Mouse (Mus musculus): ENCODE measurements at regions not wholly inside any gene's neighbourhood (a gene's known extent, or its start where the extent isn't known, plus 50 kb on each side); places are given as distances from the start of the nearest gene placed in this dataset.

DNA sequence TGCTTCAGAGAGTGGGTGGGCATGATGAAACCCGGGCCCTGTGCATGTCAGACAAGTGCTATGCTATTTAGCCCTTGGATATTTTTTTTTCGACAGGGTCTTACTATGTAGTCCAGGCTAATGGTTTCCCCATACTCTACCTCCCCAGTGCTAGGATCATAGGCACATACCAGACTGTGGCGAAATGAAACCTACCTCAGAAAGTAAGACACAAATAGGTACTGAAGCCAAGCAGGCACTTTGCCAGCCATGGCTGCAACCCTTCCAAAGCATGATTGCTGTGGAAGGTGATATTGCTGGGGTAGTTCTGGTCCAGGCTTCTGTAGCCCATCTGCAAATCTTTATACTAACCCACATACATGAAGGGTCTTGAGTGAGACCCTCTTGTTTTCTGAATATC lies 259.1 kb upstream of the Zmiz1 start:
- no peak for DNase-seq (ENCODE audit: extremely low spot score in 1 of 2, low spot score in 1 of 2)

DNA sequence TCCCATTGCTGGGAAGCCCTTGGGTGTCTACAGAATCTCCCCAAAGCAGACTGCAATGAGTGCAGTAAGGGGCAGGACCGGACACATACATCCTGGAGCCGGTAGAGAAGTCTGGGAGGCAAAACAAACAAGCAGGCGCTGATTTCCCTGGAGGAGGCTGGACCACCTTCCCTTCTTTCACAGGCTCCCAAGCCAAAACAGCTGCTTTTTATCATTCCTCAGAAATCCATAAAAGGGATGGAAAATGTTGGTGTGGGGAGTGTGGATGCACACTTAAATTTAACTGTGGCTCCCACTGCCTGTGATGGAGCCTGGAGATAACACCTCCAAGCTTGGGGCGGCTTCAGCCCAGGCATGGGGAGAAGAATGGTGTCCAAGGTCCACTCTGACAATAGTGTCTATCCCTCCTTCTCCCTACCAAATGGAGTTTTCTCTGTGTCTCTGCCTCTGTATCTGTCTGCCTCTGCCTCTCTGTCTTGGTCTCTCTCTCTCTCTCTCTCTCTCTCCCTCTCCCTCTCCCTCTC lies 258.3 kb upstream of the Zmiz1 start:
- DNase-seq (ENCODE audit: extremely low spot score in 1 of 2, low spot score in 1 of 2) = no peak

DNA sequence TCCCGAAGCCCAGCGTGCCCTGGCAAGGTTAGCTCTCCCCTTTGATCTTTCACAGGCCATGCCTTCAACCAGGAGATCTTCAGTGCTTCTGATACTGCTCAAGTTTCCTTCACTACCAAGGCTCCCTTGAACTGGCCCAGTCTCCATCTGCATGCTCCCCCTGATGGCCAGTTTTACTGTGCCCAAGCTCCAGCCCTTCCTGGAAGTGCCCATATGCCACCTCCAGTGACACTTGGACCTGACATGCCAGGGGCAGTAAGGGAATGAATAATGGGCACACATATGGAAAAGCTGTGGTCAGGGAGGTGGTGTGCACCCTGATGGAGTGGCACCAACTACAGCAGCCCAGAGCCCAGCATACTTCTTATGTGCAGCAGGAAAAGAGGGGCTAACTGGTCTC lies 256.7 kb upstream of the Zmiz1 start:
- DNase-seq (ENCODE audit: extremely low spot score in 1 of 2, low spot score in 1 of 2) = no peak

DNA sequence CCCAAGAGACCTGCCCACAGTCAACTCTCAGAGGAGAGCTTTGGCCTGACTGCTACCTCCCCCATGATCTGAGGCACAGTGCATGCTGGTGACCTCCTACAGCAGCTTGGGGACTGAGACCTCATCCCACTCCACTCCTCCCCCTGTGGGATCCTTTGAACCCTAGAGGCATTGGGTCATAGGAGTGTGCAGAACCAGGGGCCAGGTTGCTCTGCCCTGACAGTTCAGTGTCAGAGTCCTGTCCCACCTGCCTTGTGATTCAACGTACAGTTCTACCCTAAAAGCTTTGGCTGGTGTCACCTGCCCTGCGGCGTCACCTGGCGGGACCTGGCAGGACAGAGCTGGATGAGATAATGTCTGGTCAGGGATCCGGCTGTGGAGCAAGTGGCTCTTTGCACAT lies 254.9 kb upstream of the Zmiz1 start:
- DNase-seq (ENCODE audit: extremely low spot score in 1 of 2, low spot score in 1 of 2) = no peak

DNA sequence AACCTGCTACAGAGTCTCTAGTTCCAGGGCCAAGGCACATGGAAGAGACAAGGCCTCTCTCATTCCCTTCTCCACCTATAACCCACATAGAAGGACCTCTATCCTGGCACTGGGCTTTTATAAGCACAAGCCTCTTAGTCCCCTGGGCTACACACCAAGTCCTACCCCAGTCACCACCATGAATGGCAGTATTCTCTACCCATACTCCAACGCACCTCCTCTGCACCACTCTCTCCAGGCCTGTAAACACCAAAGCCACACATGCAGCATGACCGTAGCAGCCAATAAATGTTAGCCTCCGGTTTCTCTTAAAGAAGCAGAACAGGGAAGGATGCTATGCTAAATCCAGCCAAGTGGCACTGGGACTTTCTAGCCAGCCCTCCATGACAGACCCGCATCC lies 252.1 kb upstream of the Zmiz1 start:
- DNase-seq (ENCODE audit: extremely low spot score in 1 of 2, low spot score in 1 of 2) = no peak

DNA sequence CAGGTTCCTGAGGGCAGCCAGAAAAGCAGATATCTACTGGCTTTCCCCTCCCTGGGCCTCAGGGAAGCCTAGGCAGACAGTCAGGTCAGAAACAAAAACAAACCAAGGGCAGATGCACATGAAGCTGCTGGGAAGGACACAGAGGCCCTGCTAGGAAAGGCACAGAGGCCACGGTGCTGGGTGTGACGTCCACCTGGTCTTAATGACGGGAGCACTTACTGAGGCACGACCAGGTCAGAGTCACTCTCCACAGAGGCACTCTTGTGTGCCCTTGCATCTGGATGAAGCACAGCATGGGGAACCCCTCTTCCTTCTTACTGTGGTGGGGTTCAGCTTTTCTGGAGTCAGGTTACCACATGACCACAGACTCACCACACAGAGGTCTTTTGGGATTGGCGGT lies 251.6 kb upstream of the Zmiz1 start:
- no peak for DNase-seq (ENCODE audit: extremely low spot score in 1 of 2, low spot score in 1 of 2)

DNA sequence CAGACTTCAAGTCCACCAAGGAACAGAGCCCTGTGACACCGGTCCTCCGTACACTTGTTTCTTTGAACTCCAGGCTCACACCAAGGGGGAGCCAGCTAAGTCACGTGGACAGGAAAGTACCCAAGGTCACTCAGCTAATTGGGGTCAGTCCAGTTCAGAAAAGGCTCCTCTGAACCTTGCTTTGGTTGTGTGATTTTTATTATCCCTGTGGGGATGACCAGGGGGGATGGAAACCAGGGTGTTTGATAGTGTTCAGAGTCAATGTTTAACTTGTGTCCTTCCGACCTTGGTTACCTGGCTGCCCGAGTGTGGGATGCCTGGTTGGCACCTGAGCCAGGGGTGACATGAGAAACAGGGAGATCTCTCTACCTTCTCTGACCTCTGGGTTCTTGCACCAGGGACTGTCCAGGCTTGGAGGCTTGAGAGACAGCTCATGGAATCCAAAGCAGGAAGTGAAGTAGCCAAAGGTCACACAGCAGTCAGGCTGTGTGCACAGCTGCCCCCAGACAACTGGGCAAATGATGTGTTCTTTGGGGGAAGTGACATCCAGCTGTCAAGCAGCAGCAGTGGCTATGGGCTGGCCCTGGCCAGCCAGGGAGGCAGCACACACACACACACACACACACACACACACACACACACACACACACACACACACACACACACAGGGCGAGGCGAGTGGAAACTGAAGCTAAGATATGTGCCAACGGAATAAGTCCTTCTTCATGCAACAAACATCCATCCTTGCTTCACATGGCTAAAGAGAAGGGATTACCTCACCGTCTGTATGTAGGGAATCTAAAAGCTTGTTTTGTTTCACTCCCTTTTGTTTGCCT lies 250.5 kb upstream of the Zmiz1 start:
- no peak for DNase-seq (ENCODE audit: extremely low spot score in 1 of 2, low spot score in 1 of 2)

DNA sequence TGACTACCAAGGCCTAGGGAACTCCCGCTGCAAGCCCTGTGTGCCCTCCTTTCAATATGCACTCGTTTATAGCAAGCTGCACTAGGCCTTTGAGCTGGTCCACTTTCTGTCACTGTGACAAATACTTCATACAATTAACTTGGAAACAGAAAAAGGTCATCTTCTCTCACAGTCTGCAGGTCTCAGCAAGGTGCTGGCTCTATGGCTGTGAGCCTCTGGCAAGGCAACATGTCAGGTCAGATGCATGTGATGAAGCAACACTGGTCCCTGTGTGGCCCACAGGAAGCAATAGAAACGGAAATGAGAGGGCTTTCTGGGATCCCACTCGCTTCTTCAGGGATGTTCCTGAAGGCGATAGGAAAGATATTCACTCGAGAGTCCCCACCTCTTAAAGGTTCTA lies 245.9 kb upstream of the Zmiz1 start:
- DNase-seq (ENCODE audit: extremely low spot score in 1 of 2, low spot score in 1 of 2) = no peak

DNA sequence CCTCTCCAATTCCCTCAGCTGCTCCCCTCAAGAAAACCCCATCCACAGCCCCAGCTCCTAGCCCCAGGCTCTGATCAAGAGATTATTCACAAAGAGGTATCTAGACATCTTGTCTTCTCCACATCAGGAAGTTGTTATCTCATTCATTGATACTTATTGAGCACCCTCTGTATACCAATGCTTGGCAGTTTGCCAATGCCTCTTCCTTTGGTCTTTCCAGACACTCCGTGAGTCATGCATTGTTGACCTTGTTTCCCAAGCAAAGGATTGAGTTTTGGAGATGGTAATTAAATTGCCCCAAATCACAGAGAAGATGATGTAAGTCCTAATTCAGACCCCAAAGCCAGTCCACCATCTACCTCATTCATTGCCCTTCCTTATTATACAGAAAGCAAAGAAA lies 235.9 kb upstream of the Zmiz1 start:
- no peak for DNase-seq (ENCODE audit: extremely low spot score in 1 of 2, low spot score in 1 of 2)

DNA sequence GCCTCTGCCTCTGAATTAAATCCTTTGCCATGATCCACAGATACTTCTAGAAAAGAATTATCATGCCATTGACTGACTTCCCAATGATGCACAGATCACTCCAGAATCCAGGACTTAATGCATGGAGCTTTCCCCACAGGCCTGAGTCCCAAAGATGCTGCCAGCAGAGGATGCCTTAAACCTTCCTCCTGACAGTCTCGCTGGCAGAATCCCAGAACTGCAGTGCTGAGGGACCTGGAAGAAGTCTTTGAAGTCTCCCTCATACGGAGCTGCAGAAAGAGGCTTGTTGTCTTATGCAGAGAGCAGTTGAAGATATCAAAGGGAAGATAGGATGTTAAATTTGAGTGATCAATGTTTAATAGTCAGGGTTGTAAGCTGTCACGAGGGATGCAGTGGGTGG lies 233.8 kb upstream of the Zmiz1 start:
- DNase-seq (ENCODE audit: extremely low spot score in 1 of 2, low spot score in 1 of 2) = peak in 1 of 2 experiments; percentile 46

DNA sequence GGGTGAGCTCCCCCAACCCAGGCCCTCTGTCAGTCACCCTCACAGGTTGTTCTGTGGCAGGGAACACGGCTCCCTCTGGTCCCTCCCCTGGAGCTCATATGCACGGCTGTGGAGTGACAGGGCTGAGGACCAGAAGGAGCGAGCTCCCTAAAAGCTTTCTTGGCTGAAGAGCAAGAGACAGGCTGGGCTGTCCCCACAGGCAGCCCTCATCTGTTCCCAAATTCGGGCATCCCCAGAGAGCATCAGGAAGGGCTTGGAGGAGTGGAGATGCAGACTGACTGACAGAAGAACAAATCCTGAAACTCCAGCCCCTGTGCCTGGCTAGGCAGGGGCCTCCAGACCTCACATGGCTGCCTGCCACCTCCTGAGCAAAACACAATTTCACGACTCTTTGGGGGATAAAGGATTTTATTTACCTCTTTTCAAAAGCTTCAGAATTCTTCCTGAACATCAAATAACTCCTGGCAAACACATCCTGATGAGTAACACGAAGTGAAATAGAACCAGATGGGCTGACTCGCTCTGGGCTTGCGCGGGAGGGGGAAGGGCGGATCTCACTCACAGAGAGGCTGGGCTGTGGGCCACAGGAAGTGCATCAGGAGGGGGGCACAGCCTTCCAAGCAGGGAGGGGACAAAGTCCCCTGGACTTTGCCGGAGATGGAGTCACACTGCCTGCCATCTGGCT lies 232.7 kb upstream of the Zmiz1 start:
- peak; percentile 83 to 93 for DNase-seq (ENCODE audit: extremely low spot score in 1 of 2, low spot score in 1 of 2)

DNA sequence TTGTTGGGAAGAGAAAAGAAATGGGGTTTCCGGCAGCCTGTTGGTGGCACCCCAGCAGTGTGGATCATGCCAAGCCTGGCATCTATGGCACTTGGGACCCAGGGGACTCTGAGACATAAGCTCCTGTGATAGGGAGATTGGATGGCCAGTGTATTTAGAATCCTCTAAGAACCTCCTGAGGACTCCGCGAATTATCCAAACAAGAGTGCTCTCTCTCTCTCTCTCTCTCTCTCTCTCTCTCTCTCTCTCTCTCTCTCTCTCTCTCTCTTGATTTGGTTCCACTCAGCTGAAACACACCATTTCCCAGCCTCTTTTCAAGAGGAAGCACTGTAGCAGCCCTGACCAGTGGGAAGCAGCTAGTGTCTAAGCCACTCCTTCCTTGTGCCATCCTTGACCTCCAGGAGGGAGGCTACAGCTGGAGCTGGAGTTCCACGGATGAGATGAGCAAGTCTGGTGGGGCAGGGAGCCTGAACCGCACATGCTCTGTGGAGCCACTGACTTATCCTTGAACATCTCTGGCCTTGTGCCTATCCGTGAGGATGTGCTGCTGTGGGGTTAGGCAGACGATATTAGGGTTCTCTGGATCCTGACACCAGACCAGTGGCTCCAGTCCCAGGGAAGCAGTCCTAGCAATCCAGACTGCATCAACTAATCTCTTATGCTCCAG lies 232.0 kb upstream of the Zmiz1 start:
- DNase-seq (ENCODE audit: extremely low spot score in 1 of 2, low spot score in 1 of 2) = peak in 1 of 2 experiments; percentile 7

DNA sequence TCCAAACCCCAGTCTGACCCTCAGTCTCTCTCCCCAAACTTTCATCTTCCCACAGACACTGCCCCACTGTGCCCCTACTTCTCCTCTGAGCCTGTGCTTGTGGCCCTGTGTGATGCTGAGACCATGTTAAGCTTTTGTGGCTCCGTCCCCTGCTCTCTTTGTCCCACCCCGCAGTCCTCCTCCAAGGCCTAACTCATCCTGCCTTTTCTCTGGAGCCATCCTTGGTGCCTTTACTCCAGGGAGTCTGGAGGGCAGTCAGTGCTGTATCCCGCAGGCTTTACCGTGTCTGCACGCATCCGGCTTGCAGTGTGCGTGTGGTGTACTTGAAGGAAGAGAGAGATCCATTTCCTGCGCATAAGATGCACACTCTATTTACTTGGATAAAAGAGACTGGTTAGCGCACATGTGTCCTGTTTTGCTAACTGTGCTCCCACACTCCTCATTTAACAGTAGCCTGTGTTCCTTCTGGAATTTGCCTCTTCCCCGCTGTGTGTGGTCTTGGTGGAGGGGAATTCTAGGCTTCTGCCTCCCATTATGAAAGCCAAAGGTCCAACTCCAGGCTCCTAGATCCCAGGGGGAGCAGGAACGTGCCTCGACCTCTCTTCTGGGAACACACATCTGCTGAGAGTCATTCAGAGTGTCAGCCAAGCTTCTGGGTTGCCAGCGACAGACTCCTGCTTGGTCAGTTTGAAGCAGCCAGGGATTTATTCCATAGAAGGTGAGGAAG lies 230.5 kb upstream of the Zmiz1 start:
- no peak for DNase-seq (ENCODE audit: extremely low spot score in 1 of 2, low spot score in 1 of 2)

DNA sequence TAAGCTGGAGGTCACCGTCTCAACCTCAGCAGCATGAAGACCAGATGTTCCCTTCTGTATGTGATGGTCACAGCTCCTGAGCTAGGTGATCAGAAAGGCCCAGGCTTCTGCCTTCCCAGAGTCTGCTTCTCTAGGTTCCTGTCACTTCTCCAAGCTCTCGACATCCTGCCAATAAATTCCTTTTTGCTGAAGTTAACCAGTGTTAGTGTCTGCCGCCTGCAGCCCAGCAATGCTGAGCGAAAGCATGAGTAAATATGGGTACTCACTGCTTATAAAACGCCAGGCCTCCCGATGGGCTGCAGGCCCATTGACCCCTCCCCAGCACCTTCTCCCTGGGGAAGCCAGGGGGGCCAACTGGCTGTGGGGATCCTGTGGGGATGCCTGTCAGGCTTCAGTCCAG lies 229.4 kb upstream of the Zmiz1 start:
- peak in 1 of 2 experiments; percentile 32 for DNase-seq (ENCODE audit: extremely low spot score in 1 of 2, low spot score in 1 of 2)

DNA sequence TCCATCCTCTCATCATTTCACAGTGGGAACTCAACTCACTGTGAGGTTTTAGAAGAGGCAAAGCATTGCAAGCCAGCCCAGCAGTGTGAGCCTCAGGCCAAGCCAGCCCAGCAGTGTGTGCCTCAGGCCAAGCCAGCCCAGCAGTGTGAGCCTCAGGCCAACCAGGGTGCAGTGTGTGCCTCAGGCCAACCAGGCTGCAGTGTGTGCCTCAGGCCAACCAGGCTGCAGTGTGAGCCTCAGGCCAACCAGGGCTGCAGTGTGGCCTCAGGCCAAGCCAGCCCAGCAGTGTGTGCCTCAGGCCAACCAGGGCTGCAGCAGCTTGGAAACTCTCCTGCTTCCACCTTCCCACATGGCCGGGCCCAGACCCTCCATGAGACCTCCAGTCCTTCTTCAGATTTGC lies 227.1 kb upstream of the Zmiz1 start:
- DNase-seq (ENCODE audit: extremely low spot score in 1 of 2, low spot score in 1 of 2) = no peak

DNA sequence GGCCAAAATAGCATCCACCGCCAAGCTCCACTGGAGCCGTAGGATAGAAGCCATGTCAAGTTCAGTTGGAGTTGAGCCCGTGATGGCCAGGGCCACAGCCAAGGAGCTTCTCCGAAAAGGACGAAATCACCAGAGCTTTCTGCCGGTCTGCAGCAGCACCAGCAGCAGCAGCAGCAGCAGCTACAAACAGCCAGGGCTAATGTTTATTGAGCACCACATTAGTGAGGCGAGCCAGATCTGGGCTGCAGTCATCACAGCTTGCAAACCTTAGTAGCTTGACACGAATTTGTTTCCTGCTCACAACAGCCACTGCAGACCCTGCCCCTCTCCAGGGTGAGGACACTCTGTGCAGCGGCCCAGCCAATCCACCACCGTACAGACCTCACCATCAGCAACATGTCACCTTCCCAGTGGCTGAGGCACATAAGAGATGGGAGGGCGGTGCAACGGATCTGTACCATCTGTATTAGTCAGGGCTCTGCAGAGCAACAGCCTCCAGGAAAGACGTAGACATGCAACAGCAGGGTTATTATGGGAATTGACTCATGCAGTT lies 222.5 kb upstream of the Zmiz1 start:
- peak; percentile 42 to 70 for DNase-seq (ENCODE audit: extremely low spot score in 1 of 2, low spot score in 1 of 2)

DNA sequence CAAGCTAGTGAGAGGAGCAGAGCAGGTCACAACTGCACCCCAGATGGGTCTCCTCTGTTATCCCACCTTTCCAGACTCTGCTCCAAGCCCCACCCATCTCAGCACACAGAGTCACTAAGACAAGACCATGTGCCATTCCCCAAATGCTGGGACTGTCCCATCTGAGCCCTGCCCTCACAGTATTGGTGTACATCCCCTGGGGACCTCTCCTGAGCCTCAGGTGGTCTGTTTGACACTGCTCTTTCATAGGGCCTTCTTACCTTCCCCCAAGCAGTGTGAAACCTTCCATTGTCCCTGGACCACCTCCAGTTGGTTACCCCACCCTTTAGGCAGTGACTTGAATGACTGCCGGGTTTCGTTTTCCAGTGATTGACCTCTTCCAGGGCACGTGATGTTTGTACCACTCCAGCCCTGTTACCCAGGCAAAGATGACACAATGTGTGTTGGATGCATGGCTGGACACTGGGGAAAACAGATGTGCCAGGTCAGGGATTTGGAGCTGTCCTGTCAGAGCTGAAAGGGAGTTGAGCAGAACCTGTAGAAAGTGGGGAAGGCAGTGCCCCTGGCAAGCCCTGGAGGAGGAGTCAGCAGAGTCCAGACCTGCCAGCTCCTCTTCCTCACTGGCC lies 219.5 kb upstream of the Zmiz1 start:
- no peak for DNase-seq (ENCODE audit: extremely low spot score in 1 of 2, low spot score in 1 of 2)

DNA sequence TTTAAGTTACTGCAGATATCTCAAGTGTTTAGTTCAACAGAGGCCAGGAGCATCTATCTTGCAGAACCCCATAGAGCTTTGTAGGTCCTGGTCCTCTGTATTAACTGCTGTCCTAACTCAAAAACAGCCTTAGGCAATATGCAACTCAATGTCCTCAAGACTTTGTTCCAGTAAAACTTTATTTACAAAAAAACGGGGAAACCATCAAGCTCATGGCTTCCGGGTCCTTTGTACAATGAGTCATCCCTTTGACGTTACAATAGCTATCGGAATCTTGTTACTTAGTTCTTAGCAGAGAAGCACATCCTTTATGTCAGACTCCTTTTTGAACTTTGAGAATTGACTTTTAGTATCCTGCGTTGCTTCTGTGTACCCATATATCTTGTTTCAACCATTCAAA lies 216.2 kb upstream of the Zmiz1 start:
- no peak for DNase-seq (ENCODE audit: extremely low spot score in 1 of 2, low spot score in 1 of 2)

DNA sequence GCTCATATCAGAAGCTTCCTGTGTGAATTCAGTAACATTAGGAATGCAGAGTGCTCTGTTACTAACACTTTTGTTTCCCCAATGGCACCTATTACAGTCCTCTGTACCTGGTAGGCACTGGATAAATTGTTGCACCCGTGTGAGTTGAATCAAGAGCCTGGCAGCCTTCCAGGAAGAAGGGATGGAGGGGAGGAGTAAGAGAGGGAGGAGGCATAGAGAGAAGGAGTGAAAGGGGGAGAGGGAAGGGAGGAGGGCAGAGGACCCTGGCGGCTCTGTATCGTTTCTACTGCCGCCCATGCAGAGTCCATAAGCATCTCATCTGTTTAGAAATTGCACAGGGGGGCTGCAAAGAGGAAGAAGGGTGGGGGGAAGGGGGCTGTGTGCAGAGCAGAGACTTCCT lies 215.7 kb upstream of the Zmiz1 start:
- DNase-seq (ENCODE audit: extremely low spot score in 1 of 2, low spot score in 1 of 2) = no peak

DNA sequence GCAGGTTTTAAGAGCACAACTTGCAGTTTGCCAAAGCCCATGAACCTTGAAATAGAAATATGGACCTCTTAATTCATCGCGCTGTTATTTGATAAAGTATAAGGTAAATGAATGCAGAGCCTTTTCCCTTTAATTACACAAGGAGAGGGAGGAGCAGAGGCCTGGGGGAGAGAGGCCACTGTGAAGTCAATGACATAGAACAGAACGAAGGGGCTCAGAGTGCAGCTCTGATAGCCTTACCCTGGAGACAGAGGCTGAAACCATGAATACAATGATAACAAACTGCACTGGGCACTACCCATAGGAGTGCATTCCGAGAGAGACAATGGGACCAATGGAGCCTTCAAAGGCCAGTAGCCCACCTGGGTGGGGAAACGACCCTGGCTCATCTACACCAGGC lies 215.3 kb upstream of the Zmiz1 start:
- no peak for DNase-seq (ENCODE audit: extremely low spot score in 1 of 2, low spot score in 1 of 2)
